Mouse (Mus musculus) layer of hippocampus, adult 11-12 months (tissue): ENCODE measurements at regions not wholly inside any gene's neighbourhood (a gene's known extent, or its start where the extent isn't known, plus 50 kb on each side); places are given as distances from the start of the nearest gene placed in this dataset.

Experiments
- DNase-seq: peaks from one replicate; pipeline ENCODE4 v3.0.0; 2022; ENCODE audit warnings: low spot score

- DNase-seq = no peak
Measured at GRCm38 (mm10) chr15:13455560-13456219, 282.2 kb upstream of the Cdh6 start.

- DNase-seq = no peak
Measured at GRCm38 (mm10) chr15:13450385-13450784, 276.9 kb upstream of the Cdh6 start.

GRCm38 (mm10) chr15:13434608-13435007, 261.1 kb upstream of the Cdh6 start:
- DNase-seq = no peak

GRCm38 (mm10) chr15:13432971-13433370, 259.5 kb upstream of the Cdh6 start:
- no peak for DNase-seq

- DNase-seq = no peak
Measured at GRCm38 (mm10) chr15:13419616-13420015, 246.1 kb upstream of the Cdh6 start.

- DNase-seq = no peak
Measured at GRCm38 (mm10) chr15:13410065-13410688, 236.7 kb upstream of the Cdh6 start.

- no peak for DNase-seq
Measured at GRCm38 (mm10) chr15:13393155-13393554, 219.7 kb upstream of the Cdh6 start.

- no peak for DNase-seq
Measured at GRCm38 (mm10) chr15:13391331-13391730, 217.9 kb upstream of the Cdh6 start.

GRCm38 (mm10) chr15:13384815-13385214, 211.3 kb upstream of the Cdh6 start:
- DNase-seq = no peak

GRCm38 (mm10) chr15:13375590-13375989, 202.1 kb upstream of the Cdh6 start:
- no peak for DNase-seq

- DNase-seq = no peak
Measured at GRCm38 (mm10) chr15:13368799-13369198, 195.3 kb upstream of the Cdh6 start.

GRCm38 (mm10) chr15:13367291-13367954, 193.9 kb upstream of the Cdh6 start:
- DNase-seq = no peak

GRCm38 (mm10) chr15:13366606-13367005, 193.1 kb upstream of the Cdh6 start:
- no peak for DNase-seq

GRCm38 (mm10) chr15:13360741-13361140, 187.3 kb upstream of the Cdh6 start:
- DNase-seq = no peak

- no peak for DNase-seq
Measured at GRCm38 (mm10) chr15:13359026-13359425, 185.6 kb upstream of the Cdh6 start.

- no peak for DNase-seq
Measured at GRCm38 (mm10) chr15:13350321-13350720, 176.8 kb upstream of the Cdh6 start.

- DNase-seq = no peak
Measured at GRCm38 (mm10) chr15:13336392-13336791, 162.9 kb upstream of the Cdh6 start.

GRCm38 (mm10) chr15:13324439-13324838, 151.0 kb upstream of the Cdh6 start:
- DNase-seq = no peak

GRCm38 (mm10) chr15:13320599-13321348, 147.3 kb upstream of the Cdh6 start:
- no peak for DNase-seq

- DNase-seq = peak; percentile 11
Measured at GRCm38 (mm10) chr15:13304562-13304961, 131.1 kb upstream of the Cdh6 start.

GRCm38 (mm10) chr15:13303456-13303855, 130.0 kb upstream of the Cdh6 start:
- no peak for DNase-seq

GRCm38 (mm10) chr15:13302672-13303071, 129.2 kb upstream of the Cdh6 start:
- DNase-seq = no peak

GRCm38 (mm10) chr15:13296967-13297366, 123.5 kb upstream of the Cdh6 start:
- DNase-seq = no peak
